Mouse (Mus musculus) small intestine, adult 2 months (tissue): Measurements from ENCODE around the gene Zkscan17. TPM values are rescaled to one million over a fixed set of nuclear protein-coding genes. Genes with fewer than 3 reads are reported as not detected.
"Not testable (repeated sequence)": the region's sequence is repeated elsewhere in the genome, so short reads cannot be mapped to it uniquely, and the experiment has no call there.

Experiments used
- H3K27ac ChIP-seq: fragments of 200-500 bp; 2 replicates; pipeline ENCODE4 v1.5.1; 2012; ENCODE audit warnings: low read depth, low read length, control low read depth, inconsistent platforms; ENCODE audit not compliant: insufficient read depth
- H3K27me3 ChIP-seq: fragments of 200-500 bp; 2 replicates; pipeline ENCODE4 v1.6.1; 2012; ENCODE audit warnings: mild to moderate bottlenecking, moderate library complexity, low read length, inconsistent platforms; ENCODE audit not compliant: control insufficient read depth, insufficient read depth
- H3K36me3 ChIP-seq: fragments of 200-500 bp; 2 replicates; pipeline ENCODE4 v1.6.1; 2012; ENCODE audit warnings: mild to moderate bottlenecking, low read length, control low read depth, inconsistent platforms; ENCODE audit not compliant: control insufficient read depth, insufficient read depth
- H3K4me1 ChIP-seq: fragments of 200-500 bp; 2 replicates; pipeline ENCODE4 v1.6.1; 2012; ENCODE audit warnings: low read length, inconsistent platforms, mixed read lengths; ENCODE audit not compliant: control insufficient read depth, insufficient read depth, insufficient read length
- H3K4me3 ChIP-seq: fragments of 200-500 bp; 2 replicates; pipeline ENCODE4 v1.5.1; 2012; ENCODE audit warnings: low read depth, mild to moderate bottlenecking, control low read depth, inconsistent platforms, low read length, moderate library complexity
- CTCF ChIP-seq: fragments of 200-500 bp; IDR thresholded peaks from 2 replicates; pipeline ENCODE4 v1.5.1; 2012; ENCODE audit warnings: low read depth, mild to moderate bottlenecking, control low read depth, inconsistent platforms, low read length, moderate library complexity, mixed read lengths; ENCODE audit not compliant: insufficient replicate concordance, insufficient read length; ENCODE audit errors: extremely low read depth
- POLR2A ChIP-seq: fragments of 200-500 bp; IDR thresholded peaks from 2 replicates; pipeline ENCODE4 v1.6.1; 2012; ENCODE audit warnings: low read depth, mild to moderate bottlenecking, control low read depth, inconsistent platforms, low read length, moderate library complexity
- WGBS: fragments of 180-500 bp; shearing (Covaris S2); methylation state at CpG from one replicate; pipeline ENCODE4 v1.1.7; 2018; 5-methylcytosine and 5-hydroxymethylcytosine counted together
- polyA plus RNA-seq: library from polyadenylated mRNA; depleted of rRNA; stranded (reverse); fragments of >200 nt; gene quantifications from 2 replicates; pipeline ENCODE4 v1.2.3, GENCODE M21; 2012; rRNA removed

Zkscan17 gene
- polyA plus RNA-seq, result 3.7 and 5.8 TPM in 2 replicates

GRCm38 (mm10) chr11:59526472-59527080 is at the start of gene Zkscan17:
TSS of gene Zkscan17 (minus strand) at chr11:59526751.
- Histone ChIP-seq H3K4me1 (no peaks in the 10 kb centered on the region), H3K27me3 (no peaks in the 10 kb centered on the region), H3K27ac (no peak within 1 kb of the TSS), H3K36me3 (no peaks in the 10 kb centered on the region), H3K4me3 (0 out of 2 replicates have a peak within 1 kb of the TSS, but pooled peaks have one; percentile 13)
- TF ChIP-seq POLR2A, result no peak
- no peak for TF ChIP-seq CTCF
- 40% methylated on average over 8 of the region's 8 CpGs for WGBS

- not testable (repeated sequence) for H3K27ac ChIP-seq, H3K27me3 ChIP-seq, H3K4me1 ChIP-seq, H3K36me3 ChIP-seq, H3K4me3 ChIP-seq
Measured at GRCm38 (mm10) chr11:59576135-59576534, 49.6 kb upstream of the Zkscan17 start, which contains the start of gene Olfr222. TSS of gene Olfr222 (minus strand) at chr11:59576235.

GRCm38 (mm10) chr11:59575726-59576125 is 49.2 kb upstream of the Zkscan17 start:
- TF ChIP-seq CTCF, result no peak
- no peak for TF ChIP-seq POLR2A
- Histone ChIP-seq H3K4me3 (no peak overlapping the region), H3K4me1 (no peaks in the 10 kb centered on the region), H3K27me3 (no peaks in the 10 kb centered on the region), H3K36me3 (no peaks in the 10 kb centered on the region), H3K27ac (no peak overlapping the region)
- 42% methylated on average over 9 of the region's 9 CpGs for WGBS

GRCm38 (mm10) chr11:59569306-59569705 is 42.8 kb upstream of the Zkscan17 start:
- H3K4me1 ChIP-seq, result no peaks in the 10 kb centered on the region
- H3K36me3 ChIP-seq, result no peaks in the 10 kb centered on the region
- WGBS, result 61% methylated on average over 3 of the region's 3 CpGs

GRCm38 (mm10) chr11:59562837-59563236 is 36.3 kb upstream of the Zkscan17 start:
- Histone ChIP-seq H3K4me3 (no peak overlapping the region), H3K4me1 (no peaks in the 10 kb centered on the region), H3K27ac (no peak overlapping the region), H3K36me3 (no peaks in the 10 kb centered on the region), H3K27me3 (no peaks in the 10 kb centered on the region)
- WGBS, result 64% methylated on average over 9 of the region's 9 CpGs
- no peak for TF ChIP-seq POLR2A
- TF ChIP-seq CTCF, result no peak

More at GRCm38 (mm10) chr11:59569306-59569705, 42.8 kb upstream of the Zkscan17 start:
- H3K27me3 ChIP-seq, result no peaks in the 10 kb centered on the region
- H3K27ac ChIP-seq, result no peak overlapping the region
- no peak overlapping the region for H3K4me3 ChIP-seq
- TF ChIP-seq POLR2A, result no peak
- TF ChIP-seq CTCF, result peak; percentile 43; the same call in 1 of the 2 replicates

- no peak overlapping the region for H3K4me3 ChIP-seq
- no peak overlapping the region for H3K27ac ChIP-seq
- H3K36me3 ChIP-seq, result no peaks in the 10 kb centered on the region
- 73% methylated on average over 4 of the region's 4 CpGs for WGBS
- H3K27me3 ChIP-seq, result no peaks in the 10 kb centered on the region
- no peak for TF ChIP-seq CTCF
- TF ChIP-seq POLR2A, result no peak
- H3K4me1 ChIP-seq, result no peaks in the 10 kb centered on the region
Measured at GRCm38 (mm10) chr11:59562336-59562735, 35.8 kb upstream of the Zkscan17 start.

- Histone ChIP-seq H3K4me1 (no peaks in the 10 kb centered on the region), H3K27ac (no peak overlapping the region), H3K36me3 (no peaks in the 10 kb centered on the region), H3K27me3 (no peaks in the 10 kb centered on the region), H3K4me3 (no peak overlapping the region)
- TF ChIP-seq CTCF (no peak), POLR2A (no peak)
- WGBS, result 62% methylated on average over 3 of the region's 3 CpGs
Measured at GRCm38 (mm10) chr11:59560906-59561305, 34.4 kb upstream of the Zkscan17 start.
